Mouse (Mus musculus) hindbrain, embryonic 15.5 days (tissue): ENCODE results near the gene Six4. TPM values are rescaled to one million over a fixed set of nuclear protein-coding genes. Genes with fewer than 3 reads are reported as not detected.
"Not testable (repeated sequence)": the region's sequence is repeated elsewhere in the genome, so short reads cannot be mapped to it uniquely, and the experiment has no call there.

Source experiments
- ATAC-seq: fragments of 200-750 bp; cut with Nextera tagmentation; 2 replicates; pipeline ENCODE4 v1.8.0; 2017; ENCODE audit warnings: low read depth, moderate number of reproducible peaks, moderate TSS enrichment; ENCODE audit not compliant: low FRiP score
- H3K27ac ChIP-seq: fragments of 300-500 bp; sonication (generic); replicated peaks from 2 replicates; pipeline ENCODE4 v1.5.1; 2015; ENCODE audit warnings: mild to moderate bottlenecking, inconsistent platforms
- H3K27me3 ChIP-seq: fragments of 300-500 bp; sonication (generic); 2 replicates; pipeline ENCODE4 v1.6.1; 2015; ENCODE audit warnings: control low read depth, inconsistent platforms
- H3K36me3 ChIP-seq: fragments of 300-500 bp; sonication (generic); 2 replicates; pipeline ENCODE4 v1.6.1; 2015; ENCODE audit warnings: control low read depth, inconsistent platforms
- H3K4me1 ChIP-seq: fragments of 300-500 bp; sonication (generic); replicated peaks from 2 replicates; pipeline ENCODE4 v1.6.1; 2015; ENCODE audit warnings: control low read depth, inconsistent platforms
- H3K4me2 ChIP-seq: fragments of 300-500 bp; sonication (generic); 2 replicates; pipeline ENCODE4 v1.6.1; 2015; ENCODE audit warnings: moderate library complexity, mild to moderate bottlenecking, inconsistent platforms
- H3K4me3 ChIP-seq: fragments of 300-500 bp; sonication (generic); 2 replicates; pipeline ENCODE4 v1.5.1; 2015; ENCODE audit warnings: mild to moderate bottlenecking, inconsistent platforms
- H3K9ac ChIP-seq: fragments of 300-500 bp; sonication (generic); 2 replicates; pipeline ENCODE4 v1.6.1; 2015; ENCODE audit warnings: inconsistent platforms
- H3K9me3 ChIP-seq: fragments of 300-500 bp; sonication (generic); 2 replicates; pipeline ENCODE4 v1.6.1; 2016; ENCODE audit warnings: control low read depth, inconsistent platforms
- WGBS: fragments of 180-500 bp; shearing (Covaris S2); methylation state at CpG from one replicate; pipeline ENCODE4 v1.1.7; 2015; 5-methylcytosine and 5-hydroxymethylcytosine counted together
- polyA plus RNA-seq: library from polyadenylated mRNA; unstranded; fragments of >200 nt; fragmentation: Nextera tagmentation; extraction: Ambion mirVana; gene quantifications from 2 replicates; pipeline ENCODE4 v1.2.1, GENCODE M21; 2015

Gene Six4
- polyA plus RNA-seq, 1 experiment from 2014 or later, result 0.43 TPM

- Histone ChIP-seq H3K4me1 (peaks cover 23% of the 10 kb centered on the region), H3K36me3 (no peaks in the 10 kb centered on the region), H3K27ac (no peak overlapping the region), H3K4me2 (peak overlapping the region; percentile 100), H3K9me3 (no peaks in the 10 kb centered on the region), H3K27me3 (peaks cover 17% of the 10 kb centered on the region; the same call in 1 of the 2 replicates), H3K4me3 (peak overlapping the region; percentile 81), H3K9ac (peak overlapping the region; percentile 22; the same call in 1 of the 2 replicates)
- WGBS, result 5% methylated on average over 23 of the region's 23 CpGs
- no peak for ATAC-seq
These were observed 2.7 kb downstream of the Six4 start for GRCm38 (mm10) chr12:73110431-73111111.

GRCm38 (mm10) chr12:73107821-73108220 is 5.4 kb downstream of the Six4 start:
- no peak overlapping the region for H3K9ac ChIP-seq
- H3K9me3 ChIP-seq, result no peaks in the 10 kb centered on the region
- H3K4me2 ChIP-seq, result no peak overlapping the region
- H3K4me3 ChIP-seq, result no peak overlapping the region
- H3K27me3 ChIP-seq, result peaks cover 12% of the 10 kb centered on the region; the same call in 1 of the 2 replicates
- peaks cover 19% of the 10 kb centered on the region for H3K4me1 ChIP-seq
- 90% methylated on average over 2 of the region's 2 CpGs for WGBS
- peaks cover 6% of the 10 kb centered on the region; the same call in 1 of the 2 replicates for H3K36me3 ChIP-seq
- no peak overlapping the region for H3K27ac ChIP-seq
- no peak for ATAC-seq

- no peaks in the 10 kb centered on the region for H3K27me3 ChIP-seq
- H3K27ac ChIP-seq, result no peak overlapping the region
- H3K4me3 ChIP-seq, result no peak overlapping the region
- peaks cover 7% of the 10 kb centered on the region; the same call in 1 of the 2 replicates for H3K36me3 ChIP-seq
- no peaks in the 10 kb centered on the region for H3K4me1 ChIP-seq
- H3K9ac ChIP-seq, result no peak overlapping the region
- H3K4me2 ChIP-seq, result no peak overlapping the region
- ATAC-seq, result no peak
- no peaks in the 10 kb centered on the region for H3K9me3 ChIP-seq
- 88% methylated on average over 12 of the region's 12 CpGs for WGBS
These were observed 9.5 kb downstream of the Six4 start for GRCm38 (mm10) chr12:73103713-73104112.

GRCm38 (mm10) chr12:73098593-73098992 is 14.7 kb downstream of the Six4 start:
- H3K9ac ChIP-seq, result no peak overlapping the region
- H3K4me2 ChIP-seq, result no peak overlapping the region
- H3K4me1 ChIP-seq, result no peaks in the 10 kb centered on the region
- WGBS, result 93% methylated on average over 4 of the region's 4 CpGs
- no peaks in the 10 kb centered on the region for H3K27me3 ChIP-seq
- no peaks in the 10 kb centered on the region for H3K9me3 ChIP-seq
- H3K4me3 ChIP-seq, result no peak overlapping the region
- peaks cover 7% of the 10 kb centered on the region; the same call in 1 of the 2 replicates for H3K36me3 ChIP-seq
- no peak overlapping the region for H3K27ac ChIP-seq
- ATAC-seq, result no peak

- H3K27me3 ChIP-seq, H3K9ac ChIP-seq, H3K4me3 ChIP-seq, H3K9me3 ChIP-seq, H3K4me2 ChIP-seq, H3K4me1 ChIP-seq, H3K27ac ChIP-seq, H3K36me3 ChIP-seq, ATAC-seq: not testable (repeated sequence)
- WGBS, result 90% methylated on average over 5 of the region's 5 CpGs
These were observed 17.1 kb downstream of the Six4 start for GRCm38 (mm10) chr12:73096177-73096576.

GRCm38 (mm10) chr12:73094605-73095004 is 18.7 kb downstream of the Six4 start:
- no peaks in the 10 kb centered on the region for H3K27me3 ChIP-seq
- H3K4me1 ChIP-seq, result no peaks in the 10 kb centered on the region
- WGBS, result 21% methylated on average over 2 of the region's 2 CpGs
- H3K4me3 ChIP-seq, result no peak overlapping the region
- ATAC-seq, result no peak
- H3K4me2 ChIP-seq, result no peak overlapping the region
- no peak overlapping the region for H3K27ac ChIP-seq
- no peak overlapping the region for H3K9ac ChIP-seq
- H3K36me3 ChIP-seq, result no peaks in the 10 kb centered on the region
- H3K9me3 ChIP-seq, result no peaks in the 10 kb centered on the region

GRCm38 (mm10) chr12:73094189-73094588 is 19.1 kb downstream of the Six4 start:
- no peak for ATAC-seq
- Histone ChIP-seq H3K9ac (no peak overlapping the region), H3K9me3 (no peaks in the 10 kb centered on the region), H3K36me3 (no peaks in the 10 kb centered on the region), H3K27ac (no peak overlapping the region), H3K27me3 (no peaks in the 10 kb centered on the region), H3K4me3 (no peak overlapping the region), H3K4me2 (no peak overlapping the region), H3K4me1 (no peaks in the 10 kb centered on the region)
- WGBS, result 82% methylated on average over 2 of the region's 2 CpGs

- Histone ChIP-seq H3K4me1 (no peaks in the 10 kb centered on the region), H3K4me2 (no peak overlapping the region), H3K36me3 (no peaks in the 10 kb centered on the region), H3K27ac (no peak overlapping the region), H3K9me3 (no peaks in the 10 kb centered on the region), H3K4me3 (no peak overlapping the region), H3K27me3 (no peaks in the 10 kb centered on the region), H3K9ac (no peak overlapping the region)
- 85% methylated on average over 7 of the region's 7 CpGs for WGBS
- no peak for ATAC-seq
These were observed 22.5 kb downstream of the Six4 start for GRCm38 (mm10) chr12:73090672-73091335.

- no peak overlapping the region for H3K9ac ChIP-seq
- H3K27me3 ChIP-seq, result no peaks in the 10 kb centered on the region
- no peak overlapping the region for H3K27ac ChIP-seq
- no peaks in the 10 kb centered on the region for H3K36me3 ChIP-seq
- H3K9me3 ChIP-seq, result no peaks in the 10 kb centered on the region
- H3K4me2 ChIP-seq, result no peak overlapping the region
- no peaks in the 10 kb centered on the region for H3K4me1 ChIP-seq
- ATAC-seq, result no peak
- WGBS, result 57% methylated on average over 5 of the region's 5 CpGs
- H3K4me3 ChIP-seq, result no peak overlapping the region
These were observed 24.3 kb downstream of the Six4 start for GRCm38 (mm10) chr12:73088911-73089310.

GRCm38 (mm10) chr12:73088500-73088899 is 24.8 kb downstream of the Six4 start:
- Histone ChIP-seq H3K4me3 (no peak overlapping the region), H3K27me3 (no peaks in the 10 kb centered on the region), H3K9ac (no peak overlapping the region), H3K36me3 (no peaks in the 10 kb centered on the region), H3K27ac (no peak overlapping the region), H3K4me1 (no peaks in the 10 kb centered on the region), H3K4me2 (no peak overlapping the region), H3K9me3 (no peaks in the 10 kb centered on the region)
- no peak for ATAC-seq
- WGBS, result 79% methylated on average over 5 of the region's 5 CpGs

- no peaks in the 10 kb centered on the region for H3K36me3 ChIP-seq
- ATAC-seq, result no peak
- H3K4me1 ChIP-seq, result no peaks in the 10 kb centered on the region
- no peaks in the 10 kb centered on the region for H3K9me3 ChIP-seq
- H3K9ac ChIP-seq, result no peak overlapping the region
- H3K27ac ChIP-seq, result no peak overlapping the region
- no peaks in the 10 kb centered on the region for H3K27me3 ChIP-seq
- 95% methylated on average over 7 of the region's 7 CpGs for WGBS
- no peak overlapping the region for H3K4me3 ChIP-seq
- H3K4me2 ChIP-seq, result no peak overlapping the region
These were observed 26.2 kb downstream of the Six4 start for GRCm38 (mm10) chr12:73087086-73087485.

GRCm38 (mm10) chr12:73085739-73086630 is 27.3 kb downstream of the Six4 start:
- Histone ChIP-seq H3K36me3 (no peaks in the 10 kb centered on the region), H3K9ac (no peak overlapping the region), H3K9me3 (no peaks in the 10 kb centered on the region), H3K27ac (no peak overlapping the region), H3K4me2 (no peak overlapping the region), H3K4me3 (no peak overlapping the region), H3K27me3 (no peaks in the 10 kb centered on the region), H3K4me1 (no peaks in the 10 kb centered on the region)
- WGBS, result 20% methylated on average over 11 of the region's 11 CpGs
- no peak for ATAC-seq
